Mouse (Mus musculus) testis, adult 2 months (tissue): ENCODE measurements around the gene Tmem9.

Experiments
- CTCF ChIP-seq: fragments of 200-500 bp; IDR thresholded peaks from 2 replicates; pipeline ENCODE4 v1.5.1; 2012; ENCODE audit warnings: low read depth, mild to moderate bottlenecking, inconsistent platforms, low read length, moderate library complexity; ENCODE audit not compliant: control insufficient read depth, insufficient read depth, insufficient replicate concordance
- POLR2A ChIP-seq: fragments of 200-500 bp; IDR thresholded peaks from 2 replicates; pipeline ENCODE4 v1.6.1; 2012; ENCODE audit warnings: low read depth, mild to moderate bottlenecking, inconsistent platforms, low read length, moderate library complexity; ENCODE audit not compliant: control insufficient read depth

DNA sequence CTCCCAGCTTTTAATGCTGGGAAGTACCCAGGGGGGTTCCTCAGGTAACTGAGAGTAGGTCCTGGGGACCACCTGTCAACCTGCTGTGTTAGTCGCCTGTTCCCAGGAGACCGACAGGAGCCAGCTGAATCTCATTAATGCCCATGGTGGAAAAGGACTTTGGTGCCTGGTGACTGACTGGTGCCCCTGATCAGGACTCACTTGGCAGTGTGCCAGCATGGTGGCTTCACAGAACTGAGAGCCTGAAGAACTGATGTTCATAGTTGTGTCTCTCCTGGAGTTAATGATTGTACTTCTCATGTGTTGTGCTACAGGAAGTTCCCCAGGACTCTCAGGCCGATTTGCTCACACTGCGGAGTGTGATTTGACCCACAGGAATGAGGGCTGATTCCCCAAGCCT is 14.5 kb upstream of the Tmem9 start:
- TF ChIP-seq CTCF (no peak), POLR2A (no peak)
